Mouse (Mus musculus): Measurements from ENCODE around the gene Kremen2. TPM values are rescaled to one million over a fixed set of nuclear protein-coding genes. Genes with fewer than 3 reads are reported as not detected.

The Kremen2 gene
- 2.8 and 3.8 TPM in 2 replicates for polyA plus RNA-seq (2012; rRNA removed)

DNA sequence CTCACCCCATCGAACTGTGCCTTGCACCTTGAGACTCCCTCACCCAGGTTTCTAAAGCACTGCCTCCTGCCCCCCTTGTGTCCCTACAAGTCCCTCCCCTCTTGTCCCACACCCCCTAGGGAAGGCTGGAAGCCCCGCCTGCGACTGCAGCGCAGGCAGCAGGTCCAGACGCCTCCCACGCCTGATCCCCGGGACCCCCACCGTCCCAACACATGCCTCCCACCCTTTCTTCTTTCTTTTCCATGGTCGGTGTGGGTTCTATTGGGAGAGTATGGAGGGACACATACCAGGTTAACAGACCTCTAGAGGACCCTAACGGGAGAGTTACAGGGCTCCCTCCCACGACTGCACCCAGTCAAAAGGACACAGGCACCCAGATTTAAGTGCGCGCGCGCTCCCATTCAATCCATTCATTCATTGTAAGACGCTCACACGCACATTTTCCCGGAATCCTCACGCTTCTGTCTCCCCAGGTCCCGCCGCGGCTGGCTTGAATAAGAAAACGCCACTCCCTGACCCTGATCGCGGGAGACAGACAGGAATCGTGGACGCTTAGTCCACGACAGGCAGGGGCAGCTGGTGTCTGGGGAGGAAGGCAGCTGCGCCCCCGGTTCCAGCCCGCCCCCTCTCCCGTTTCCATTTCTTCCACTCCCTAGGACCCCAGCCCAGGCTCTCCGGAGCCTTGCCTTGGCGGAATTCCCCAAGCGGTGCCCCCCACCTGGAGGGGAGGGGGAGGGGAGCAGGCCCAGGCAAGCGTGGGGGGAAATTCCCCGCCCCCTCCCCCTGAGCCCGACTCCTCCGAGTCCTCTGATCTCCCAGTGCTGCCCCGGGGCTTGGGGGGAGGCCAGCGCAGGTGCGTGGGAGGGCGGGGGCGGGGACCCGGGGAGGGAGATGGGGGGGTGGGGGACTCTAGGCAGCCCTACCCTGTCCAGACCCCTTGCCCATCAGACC is at the start of gene Kremen2:
Gene Kremen2 (minus strand): TSS at position 533 of the 951 bp plus-strand sequence.
- Histone ChIP-seq H3K4me3 (ENCODE audit: control insufficient read depth, insufficient read depth, low read length) (peak within 1 kb of the TSS; percentile 9; the same call in 1 of the 2 replicates), H3K4me1 (replicated peaks; ENCODE audit: control insufficient read depth, insufficient read depth, low read length) (peaks cover 31% of the 10 kb centered on the region), H3K27ac (ENCODE audit: control insufficient read depth, insufficient read depth, low read length) (no peak within 1 kb of the TSS), H3K36me3 (ENCODE audit: control insufficient read depth, insufficient read depth, low read length) (no peaks in the 10 kb centered on the region), H3K27me3 (ENCODE audit: control insufficient read depth, insufficient read depth, low read length) (peaks cover 22% of the 10 kb centered on the region)
- peak; percentile 37 for DNase-seq
- TF ChIP-seq CTCF (IDR thresholded peaks at IDR 0.05; ENCODE audit: borderline replicate concordance, control insufficient read depth, extremely low read depth, insufficient read depth, low read length, poor library complexity) (no peak), POLR2A (IDR thresholded peaks at IDR 0.05; ENCODE audit: control insufficient read depth, extremely low read depth, insufficient read depth, low read length, poor library complexity) (no peak)
- WGBS = 3% methylated on average over 45 of the region's 45 CpGs

DNA sequence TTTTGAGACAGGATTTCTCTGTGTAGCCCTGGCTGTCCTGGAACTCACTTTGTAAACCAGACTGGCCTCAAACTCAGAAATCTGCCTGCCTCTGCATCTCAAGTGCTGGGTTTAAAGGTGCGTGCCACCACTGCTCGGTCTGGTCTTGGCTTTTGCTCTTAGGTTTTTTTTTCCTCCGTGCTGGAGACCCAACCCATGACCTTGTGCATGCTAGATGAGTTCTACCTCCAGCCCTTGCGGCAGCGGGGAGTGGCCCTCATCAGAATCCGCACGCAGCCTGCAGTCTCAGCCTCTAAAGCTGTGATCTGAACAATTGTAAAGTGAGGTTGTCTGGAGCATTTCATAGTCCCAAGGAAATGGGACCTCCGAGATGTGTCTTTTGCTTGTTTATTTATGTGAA is 49.7 kb upstream of the Kremen2 start:
- WGBS = 98% methylated on average over 8 of the region's 8 CpGs
- Histone ChIP-seq H3K27ac (ENCODE audit: control insufficient read depth, insufficient read depth, low read length) (no peak overlapping the region), H3K27me3 (ENCODE audit: control insufficient read depth, insufficient read depth, low read length) (no peaks in the 10 kb centered on the region), H3K36me3 (ENCODE audit: control insufficient read depth, insufficient read depth, low read length) (no peaks in the 10 kb centered on the region), H3K4me1 (replicated peaks; ENCODE audit: control insufficient read depth, insufficient read depth, low read length) (peaks cover 11% of the 10 kb centered on the region), H3K4me3 (ENCODE audit: control insufficient read depth, insufficient read depth, low read length) (no peak overlapping the region)
- no peak for TF ChIP-seq POLR2A (IDR thresholded peaks at IDR 0.05; ENCODE audit: control insufficient read depth, extremely low read depth, insufficient read depth, low read length, poor library complexity)
- no peak for TF ChIP-seq CTCF (IDR thresholded peaks at IDR 0.05; ENCODE audit: borderline replicate concordance, control insufficient read depth, extremely low read depth, insufficient read depth, low read length, poor library complexity)
- DNase-seq = no peak

DNA sequence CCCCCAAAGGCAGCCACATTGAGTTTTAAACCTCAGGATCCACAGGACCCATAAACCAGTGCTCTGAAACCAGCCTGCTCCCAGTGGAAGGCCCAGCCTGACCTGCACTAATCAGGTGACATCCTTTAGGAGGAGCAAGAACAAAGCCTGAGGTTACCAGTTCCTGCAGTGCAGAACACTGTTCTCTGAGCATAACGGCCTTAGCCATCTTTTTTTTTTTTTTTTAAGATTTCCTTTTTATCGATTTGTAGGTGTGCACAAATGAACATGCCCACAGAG is 45.4 kb upstream of the Kremen2 start:
- no peaks in the 10 kb centered on the region for H3K27me3 ChIP-seq (ENCODE audit: control insufficient read depth, insufficient read depth, low read length)
- no peaks in the 10 kb centered on the region for H3K36me3 ChIP-seq (ENCODE audit: control insufficient read depth, insufficient read depth, low read length)
- peak; percentile 29 for DNase-seq
- H3K27ac ChIP-seq (ENCODE audit: control insufficient read depth, insufficient read depth, low read length) = no peak overlapping the region
- 2% methylated on average over 2 of the region's 2 CpGs for WGBS
- TF ChIP-seq CTCF (IDR thresholded peaks at IDR 0.05; ENCODE audit: borderline replicate concordance, control insufficient read depth, extremely low read depth, insufficient read depth, low read length, poor library complexity) = no peak
- TF ChIP-seq POLR2A (IDR thresholded peaks at IDR 0.05; ENCODE audit: control insufficient read depth, extremely low read depth, insufficient read depth, low read length, poor library complexity) = no peak
- peak overlapping the region; percentile 83 for H3K4me3 ChIP-seq (ENCODE audit: control insufficient read depth, insufficient read depth, low read length)
- H3K4me1 ChIP-seq (replicated peaks; ENCODE audit: control insufficient read depth, insufficient read depth, low read length) = peaks cover 13% of the 10 kb centered on the region

- TF ChIP-seq CTCF (IDR thresholded peaks at IDR 0.05; ENCODE audit: borderline replicate concordance, control insufficient read depth, extremely low read depth, insufficient read depth, low read length, poor library complexity) = no peak
- peak; percentile 76 for TF ChIP-seq POLR2A (IDR thresholded peaks at IDR 0.05; ENCODE audit: control insufficient read depth, extremely low read depth, insufficient read depth, low read length, poor library complexity)
- H3K4me1 ChIP-seq (replicated peaks; ENCODE audit: control insufficient read depth, insufficient read depth, low read length) = peaks cover 18% of the 10 kb centered on the region
- H3K4me3 ChIP-seq (ENCODE audit: control insufficient read depth, insufficient read depth, low read length) = peak within 1 kb of the TSS; percentile 83
- DNase-seq = peak; percentile 50
- H3K36me3 ChIP-seq (ENCODE audit: control insufficient read depth, insufficient read depth, low read length) = no peaks in the 10 kb centered on the region
- 3% methylated on average over 29 of the region's 29 CpGs for WGBS
- H3K27ac ChIP-seq (ENCODE audit: control insufficient read depth, insufficient read depth, low read length) = no peak within 1 kb of the TSS
- no peaks in the 10 kb centered on the region for H3K27me3 ChIP-seq (ENCODE audit: control insufficient read depth, insufficient read depth, low read length)
Measured at GRCm38 (mm10) chr17:23790269-23791078, 44.8 kb upstream of the Kremen2 start, which contains the start of gene Srrm2. TSS of gene Srrm2 (plus strand) at chr17:23790532.

GRCm38 (mm10) chr17:23789749-23790268 is 44.2 kb upstream of the Kremen2 start:
- H3K27me3 ChIP-seq (ENCODE audit: control insufficient read depth, insufficient read depth, low read length) = no peaks in the 10 kb centered on the region
- peaks cover 21% of the 10 kb centered on the region for H3K4me1 ChIP-seq (replicated peaks; ENCODE audit: control insufficient read depth, insufficient read depth, low read length)
- WGBS = 42% methylated on average over 8 of the region's 8 CpGs
- H3K4me3 ChIP-seq (ENCODE audit: control insufficient read depth, insufficient read depth, low read length) = no peak overlapping the region
- H3K27ac ChIP-seq (ENCODE audit: control insufficient read depth, insufficient read depth, low read length) = no peak overlapping the region
- DNase-seq = no peak
- H3K36me3 ChIP-seq (ENCODE audit: control insufficient read depth, insufficient read depth, low read length) = no peaks in the 10 kb centered on the region
- TF ChIP-seq POLR2A (IDR thresholded peaks at IDR 0.05; ENCODE audit: control insufficient read depth, extremely low read depth, insufficient read depth, low read length, poor library complexity) (no peak), CTCF (IDR thresholded peaks at IDR 0.05; ENCODE audit: borderline replicate concordance, control insufficient read depth, extremely low read depth, insufficient read depth, low read length, poor library complexity) (no peak)

GRCm38 (mm10) chr17:23788973-23789372 is 43.3 kb upstream of the Kremen2 start:
- Histone ChIP-seq H3K27ac (ENCODE audit: control insufficient read depth, insufficient read depth, low read length) (no peak overlapping the region), H3K36me3 (ENCODE audit: control insufficient read depth, insufficient read depth, low read length) (no peaks in the 10 kb centered on the region), H3K4me3 (ENCODE audit: control insufficient read depth, insufficient read depth, low read length) (no peak overlapping the region), H3K27me3 (ENCODE audit: control insufficient read depth, insufficient read depth, low read length) (no peaks in the 10 kb centered on the region), H3K4me1 (replicated peaks; ENCODE audit: control insufficient read depth, insufficient read depth, low read length) (peaks cover 21% of the 10 kb centered on the region)
- no peak for DNase-seq
- no peak for TF ChIP-seq POLR2A (IDR thresholded peaks at IDR 0.05; ENCODE audit: control insufficient read depth, extremely low read depth, insufficient read depth, low read length, poor library complexity)
- no peak for TF ChIP-seq CTCF (IDR thresholded peaks at IDR 0.05; ENCODE audit: borderline replicate concordance, control insufficient read depth, extremely low read depth, insufficient read depth, low read length, poor library complexity)
- 94% methylated on average over 4 of the region's 4 CpGs for WGBS

All from thymus, adult 2 months (tissue).